Mouse (Mus musculus): ENCODE results near the gene Itpkb. TPM values are rescaled to one million over a fixed set of nuclear protein-coding genes. Genes with fewer than 3 reads are reported as not detected.
"Not testable (repeated sequence)": the region's sequence is repeated elsewhere in the genome, so short reads cannot be mapped to it uniquely, and the experiment has no call there.

Gene Itpkb
- polyA plus RNA-seq, 1 experiment, result 18.1 TPM

- Histone ChIP-seq H3K4me3 (replicated peaks; ENCODE audit: control insufficient read depth, low read depth, low read length) (no peak overlapping the region), H3K4me1 (ENCODE audit: control insufficient read depth, insufficient read depth, low read length) (peaks cover 8% of the 10 kb centered on the region), H3K27ac (ENCODE audit: control insufficient read depth, insufficient read depth, low read depth, low read length, poor library complexity) (no peak overlapping the region)
- 81% methylated on average over 7 of the region's 7 CpGs for WGBS
- TF ChIP-seq CTCF (IDR thresholded peaks at IDR 0.05; ENCODE audit: control insufficient read depth, insufficient read depth, low read length) (no peak), POLR2A (IDR thresholded peaks at IDR 0.05; ENCODE audit: borderline replicate concordance, control insufficient read depth, low read depth, low read length) (no peak)
Measured at GRCm38 (mm10) chr1:180368112-180368511, 37.8 kb downstream of the Itpkb start.

- 42% methylated on average over 9 of the region's 9 CpGs for WGBS
- H3K27ac ChIP-seq (ENCODE audit: control insufficient read depth, insufficient read depth, low read depth, low read length, poor library complexity), result no peak overlapping the region
- H3K4me3 ChIP-seq (replicated peaks; ENCODE audit: control insufficient read depth, low read depth, low read length), result no peak overlapping the region
- no peak for TF ChIP-seq POLR2A (IDR thresholded peaks at IDR 0.05; ENCODE audit: borderline replicate concordance, control insufficient read depth, low read depth, low read length)
- TF ChIP-seq CTCF (IDR thresholded peaks at IDR 0.05; ENCODE audit: control insufficient read depth, insufficient read depth, low read length), result no peak
- peaks cover 6% of the 10 kb centered on the region for H3K4me1 ChIP-seq (ENCODE audit: control insufficient read depth, insufficient read depth, low read length)
Measured at GRCm38 (mm10) chr1:180368646-180369045, 38.4 kb downstream of the Itpkb start.

GRCm38 (mm10) chr1:180370858-180371652 is 40.8 kb downstream of the Itpkb start:
- no peak for TF ChIP-seq CTCF (IDR thresholded peaks at IDR 0.05; ENCODE audit: control insufficient read depth, insufficient read depth, low read length)
- TF ChIP-seq POLR2A (IDR thresholded peaks at IDR 0.05; ENCODE audit: borderline replicate concordance, control insufficient read depth, low read depth, low read length), result no peak
- Histone ChIP-seq H3K27ac (ENCODE audit: control insufficient read depth, insufficient read depth, low read depth, low read length, poor library complexity) (no peak overlapping the region), H3K4me1 (ENCODE audit: control insufficient read depth, insufficient read depth, low read length) (peaks cover 4% of the 10 kb centered on the region), H3K4me3 (replicated peaks; ENCODE audit: control insufficient read depth, low read depth, low read length) (no peak overlapping the region)
- 66% methylated on average over 10 of the region's 10 CpGs for WGBS

GRCm38 (mm10) chr1:180372258-180372657 is 42.0 kb downstream of the Itpkb start:
- H3K4me3 ChIP-seq (replicated peaks; ENCODE audit: control insufficient read depth, low read depth, low read length); H3K27ac ChIP-seq (ENCODE audit: control insufficient read depth, insufficient read depth, low read depth, low read length, poor library complexity); H3K4me1 ChIP-seq (ENCODE audit: control insufficient read depth, insufficient read depth, low read length): not testable (repeated sequence)
- WGBS, result 88% methylated on average over 5 of the region's 5 CpGs

GRCm38 (mm10) chr1:180376598-180376997 is 46.3 kb downstream of the Itpkb start:
- no peak overlapping the region for H3K27ac ChIP-seq (ENCODE audit: control insufficient read depth, insufficient read depth, low read depth, low read length, poor library complexity)
- 88% methylated on average over 7 of the region's 7 CpGs for WGBS
- TF ChIP-seq CTCF (IDR thresholded peaks at IDR 0.05; ENCODE audit: control insufficient read depth, insufficient read depth, low read length), result no peak
- no peak for TF ChIP-seq POLR2A (IDR thresholded peaks at IDR 0.05; ENCODE audit: borderline replicate concordance, control insufficient read depth, low read depth, low read length)
- H3K4me1 ChIP-seq (ENCODE audit: control insufficient read depth, insufficient read depth, low read length), result no peaks in the 10 kb centered on the region; the same call in 1 of the 2 replicates
- H3K4me3 ChIP-seq (replicated peaks; ENCODE audit: control insufficient read depth, low read depth, low read length), result no peak overlapping the region

- 41% methylated on average over 3 of the region's 3 CpGs for WGBS
- Histone ChIP-seq H3K4me1 (ENCODE audit: control insufficient read depth, insufficient read depth, low read length) (no peaks in the 10 kb centered on the region; the same call in 1 of the 2 replicates), H3K27ac (ENCODE audit: control insufficient read depth, insufficient read depth, low read depth, low read length, poor library complexity) (no peak overlapping the region), H3K4me3 (replicated peaks; ENCODE audit: control insufficient read depth, low read depth, low read length) (no peak overlapping the region)
- TF ChIP-seq POLR2A (IDR thresholded peaks at IDR 0.05; ENCODE audit: borderline replicate concordance, control insufficient read depth, low read depth, low read length) (no peak), CTCF (IDR thresholded peaks at IDR 0.05; ENCODE audit: control insufficient read depth, insufficient read depth, low read length) (no peak)
Measured at GRCm38 (mm10) chr1:180379559-180379958, 49.3 kb downstream of the Itpkb start.

GRCm38 (mm10) chr1:180382358-180382757 is 52.1 kb downstream of the Itpkb start:
- H3K4me1 ChIP-seq (ENCODE audit: control insufficient read depth, insufficient read depth, low read length), result no peaks in the 10 kb centered on the region; the same call in 1 of the 2 replicates
- H3K4me3 ChIP-seq (replicated peaks; ENCODE audit: control insufficient read depth, low read depth, low read length), result no peak overlapping the region
- H3K27ac ChIP-seq (ENCODE audit: control insufficient read depth, insufficient read depth, low read depth, low read length, poor library complexity), result no peak overlapping the region
- 86% methylated on average over 8 of the region's 8 CpGs for WGBS
- TF ChIP-seq CTCF (IDR thresholded peaks at IDR 0.05; ENCODE audit: control insufficient read depth, insufficient read depth, low read length), result no peak
- no peak for TF ChIP-seq POLR2A (IDR thresholded peaks at IDR 0.05; ENCODE audit: borderline replicate concordance, control insufficient read depth, low read depth, low read length)

- H3K4me3 ChIP-seq (replicated peaks; ENCODE audit: control insufficient read depth, low read depth, low read length), result no peak overlapping the region
- H3K27ac ChIP-seq (ENCODE audit: control insufficient read depth, insufficient read depth, low read depth, low read length, poor library complexity), result no peak overlapping the region
- WGBS, result 87% methylated on average over 8 of the region's 8 CpGs
- TF ChIP-seq POLR2A (IDR thresholded peaks at IDR 0.05; ENCODE audit: borderline replicate concordance, control insufficient read depth, low read depth, low read length) (no peak), CTCF (IDR thresholded peaks at IDR 0.05; ENCODE audit: control insufficient read depth, insufficient read depth, low read length) (no peak)
- H3K4me1 ChIP-seq (ENCODE audit: control insufficient read depth, insufficient read depth, low read length), result peaks cover 3% of the 10 kb centered on the region; the same call in 1 of the 2 replicates
Measured at GRCm38 (mm10) chr1:180383884-180384283, 53.6 kb downstream of the Itpkb start.
